Mouse (Mus musculus): ENCODE results near the gene Bmf.

The Bmf gene

GRCm38 (mm10) chr2:118512418-118513377, 36.8 kb downstream of the Bmf start:
- no peak for DNase-seq (ENCODE audit: low spot score in 2 of 2)

- no peak for DNase-seq (ENCODE audit: low spot score in 2 of 2)
Observed at GRCm38 (mm10) chr2:118511779-118512417, 37.6 kb downstream of the Bmf start.

- peak; percentile 72 to 80 for DNase-seq (ENCODE audit: low spot score in 2 of 2)
Observed at GRCm38 (mm10) chr2:118510447-118511310, 38.8 kb downstream of the Bmf start.

GRCm38 (mm10) chr2:118509688-118510446, 39.6 kb downstream of the Bmf start:
- no peak for DNase-seq (ENCODE audit: low spot score in 2 of 2)

GRCm38 (mm10) chr2:118507126-118507525, 42.4 kb downstream of the Bmf start:
- no peak for DNase-seq (ENCODE audit: low spot score in 2 of 2)

- no peak for DNase-seq (ENCODE audit: low spot score in 2 of 2)
Observed at GRCm38 (mm10) chr2:118500191-118500590, 49.3 kb downstream of the Bmf start.

GRCm38 (mm10) chr2:118499135-118499961, 50.1 kb downstream of the Bmf start:
- DNase-seq (ENCODE audit: low spot score in 2 of 2): no peak

GRCm38 (mm10) chr2:118498476-118498875, 51.0 kb downstream of the Bmf start:
- no peak for DNase-seq (ENCODE audit: low spot score in 2 of 2)

- no peak for DNase-seq (ENCODE audit: low spot score in 2 of 2)
Observed at GRCm38 (mm10) chr2:118497890-118498289, 51.6 kb downstream of the Bmf start.

GRCm38 (mm10) chr2:118495024-118495423, 54.5 kb downstream of the Bmf start:
- no peak for DNase-seq (ENCODE audit: low spot score in 2 of 2)

- DNase-seq (ENCODE audit: low spot score in 2 of 2): no peak
Observed at GRCm38 (mm10) chr2:118491741-118492395, 57.6 kb downstream of the Bmf start.

GRCm38 (mm10) chr2:118491281-118491731, 58.2 kb downstream of the Bmf start:
- DNase-seq (ENCODE audit: low spot score in 2 of 2): no peak

GRCm38 (mm10) chr2:118490241-118491091, 59.0 kb downstream of the Bmf start:
- DNase-seq (ENCODE audit: low spot score in 2 of 2): no peak

GRCm38 (mm10) chr2:118487806-118488205, 61.7 kb downstream of the Bmf start:
- DNase-seq (ENCODE audit: low spot score in 2 of 2): no peak

- DNase-seq (ENCODE audit: low spot score in 2 of 2): peak in 1 of 2 experiments; percentile 71
Observed at GRCm38 (mm10) chr2:118486933-118487332, 62.6 kb downstream of the Bmf start.

GRCm38 (mm10) chr2:118485415-118485814, 64.1 kb downstream of the Bmf start:
- DNase-seq (ENCODE audit: low spot score in 2 of 2): no peak

- DNase-seq (ENCODE audit: low spot score in 2 of 2): no peak
Observed at GRCm38 (mm10) chr2:118484386-118484898, 65.0 kb downstream of the Bmf start.

- DNase-seq (ENCODE audit: low spot score in 2 of 2): no peak
Observed at GRCm38 (mm10) chr2:118483032-118483431, 66.5 kb downstream of the Bmf start.
